ENCODE assay signal across 19 mouse cellular contexts in the genomic region with DNA sequence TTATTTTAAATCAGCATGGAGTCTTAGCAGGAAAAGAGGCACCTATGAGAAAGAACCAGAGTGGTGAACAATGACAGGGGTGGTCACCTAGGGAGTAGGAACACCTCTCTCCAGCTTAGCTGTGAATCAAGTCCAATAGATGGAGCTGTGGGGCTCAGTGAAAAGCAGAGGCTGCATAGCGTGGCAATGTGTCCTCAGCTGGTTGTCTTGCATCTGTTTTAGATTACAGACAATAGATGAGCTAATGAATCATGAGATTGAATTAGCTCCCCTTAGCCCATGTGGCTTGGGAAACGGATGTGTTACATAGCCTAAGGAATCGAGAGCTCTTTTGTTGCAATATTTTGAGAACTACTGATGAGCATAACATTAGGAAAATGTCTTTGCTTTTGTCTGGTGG. TPM values are rescaled to one million over a fixed set of nuclear protein-coding genes. Genes with fewer than 3 reads are reported as not detected.
DNase-seq lines count a peak whose midpoint lies in the region; ATAC-seq and TF ChIP-seq lines count a peak whose summit lies in the region.
"Had no signal": no experiment of that assay in that cellular context is flagged by ENCODE, and none has a peak within 500 bp of the region (broad histone marks: within the 10 kb centered on the region; RNA-seq: fewer than 3 reads in every experiment).

No protein-coding gene starts in this region.

- intact Hi-C loops in gastrocnemius, adult 2 months (cut with DNase I), result no loop called here

- DNase-seq in gastrocnemius, adult 2 months, result no peak
- DNase-seq in gastrocnemius, adult 8-10 months (ENCODE audit: low spot score in 2 of 2), result no peak
- DNase-seq in midbrain, postnatal 0 days (ENCODE audit: low spot score), result peak; percentile 26
- DNase-seq in adipocyte (ENCODE audit: low spot score), result peak; percentile 27
- no peak for DNase-seq in stomach, postnatal 0 days (ENCODE audit: low spot score)
- no peak for DNase-seq in kidney, postnatal 25 days
- DNase-seq: cerebellum, postnatal 10 days; kidney, adult 8-10 months; kidney, postnatal 14 days; right cerebral cortex, postnatal 4 days; thymus, postnatal 14 days had no signal

- no peaks in the 10 kb centered on the region for H3K36me3 ChIP-seq in midbrain, postnatal 0 days (ENCODE audit: insufficient read depth, low read length)
- H3K36me3 ChIP-seq in midbrain, embryonic 13.5 days, result no peaks in the 10 kb centered on the region
- no peaks in the 10 kb centered on the region for H3K36me3 ChIP-seq in stomach, postnatal 0 days (ENCODE audit: control insufficient read depth, insufficient read depth, low read length)
- H3K36me3 ChIP-seq: G1E; heart, embryonic 12.5 days; limb, embryonic 15.5 days; liver, embryonic 15.5 days; midbrain, embryonic 12.5 days had no signal

- no peak overlapping the region for H3K4me2 ChIP-seq in midbrain, postnatal 0 days (ENCODE audit: low read depth, low read length, poor library complexity, severe bottlenecking)
- no peak overlapping the region for H3K4me2 ChIP-seq in midbrain, embryonic 13.5 days (replicated peaks)
- H3K4me2 ChIP-seq in stomach, postnatal 0 days (replicated peaks; ENCODE audit: low read depth), result no peak overlapping the region
- H3K4me2 ChIP-seq: heart, embryonic 12.5 days; limb, embryonic 15.5 days; liver, embryonic 15.5 days; midbrain, embryonic 12.5 days had no signal

- H3K9me3 ChIP-seq in midbrain, postnatal 0 days (ENCODE audit: low read length), result no peaks in the 10 kb centered on the region
- H3K9me3 ChIP-seq in midbrain, embryonic 13.5 days, result 0 out of 2 replicates have a peak, but pooled peaks cover 2% of the 10 kb centered on the region
- no peaks in the 10 kb centered on the region for H3K9me3 ChIP-seq in stomach, postnatal 0 days (ENCODE audit: control insufficient read depth, low read length)
- H3K9me3 ChIP-seq: G1E; heart, embryonic 12.5 days; limb, embryonic 15.5 days; liver, embryonic 15.5 days; midbrain, embryonic 12.5 days had no signal

- peak; percentile 3; the same call in 1 of the 2 replicates for TF ChIP-seq CTCF in gastrocnemius, adult 2 months (IDR thresholded peaks at IDR 0.05)
- no peak for TF ChIP-seq CTCF in midbrain, postnatal 0 days (IDR thresholded peaks at IDR 0.05)
- TF ChIP-seq CTCF in stomach, postnatal 0 days (IDR thresholded peaks at IDR 0.05; ENCODE audit: low read depth), result 0 out of 2 replicates have a peak, but pooled peaks have one; percentile 15

- TF ChIP-seq EP300 in stomach, postnatal 0 days (optimal IDR thresholded peaks at IDR 0.05), result no peak

- no peak overlapping the region for H3K27ac ChIP-seq in gastrocnemius, adult 2 months
- H3K27ac ChIP-seq in midbrain, postnatal 0 days (ENCODE audit: low read depth, low read length), result no peak overlapping the region
- no peak overlapping the region for H3K27ac ChIP-seq in midbrain, embryonic 13.5 days
- no peak overlapping the region for H3K27ac ChIP-seq in stomach, postnatal 0 days (replicated peaks)
- H3K27ac ChIP-seq: limb, embryonic 15.5 days; liver, embryonic 15.5 days; midbrain, embryonic 12.5 days had no signal

- 68% methylated on average over 3 of the region's 3 CpGs for WGBS in midbrain, postnatal 0 days
- WGBS in midbrain, embryonic 13.5 days, result 74% methylated on average over 3 of the region's 3 CpGs
- 60% methylated on average over 3 of the region's 3 CpGs for WGBS in stomach, postnatal 0 days

- no peaks in the 10 kb centered on the region for H3K27me3 ChIP-seq in midbrain, postnatal 0 days (ENCODE audit: insufficient read depth, low read length)
- no peaks in the 10 kb centered on the region for H3K27me3 ChIP-seq in midbrain, embryonic 13.5 days
- H3K27me3 ChIP-seq in stomach, postnatal 0 days (ENCODE audit: control insufficient read depth, insufficient read depth, low read length), result no peaks in the 10 kb centered on the region
- H3K27me3 ChIP-seq: heart, embryonic 12.5 days; limb, embryonic 15.5 days; liver, embryonic 15.5 days; midbrain, embryonic 12.5 days had no signal

- no peak overlapping the region for H3K9ac ChIP-seq in midbrain, postnatal 0 days (replicated peaks; ENCODE audit: low read length, poor library complexity, severe bottlenecking)
- no peak overlapping the region for H3K9ac ChIP-seq in midbrain, embryonic 13.5 days (replicated peaks)
- H3K9ac ChIP-seq in stomach, postnatal 0 days (ENCODE audit: low read length), result no peak overlapping the region
- H3K9ac ChIP-seq: heart, embryonic 12.5 days; limb, embryonic 15.5 days; liver, embryonic 15.5 days; midbrain, embryonic 12.5 days had no signal

- H3K4me1 ChIP-seq in midbrain, postnatal 0 days (ENCODE audit: insufficient read depth, low read length), result no peaks in the 10 kb centered on the region
- H3K4me1 ChIP-seq in midbrain, embryonic 13.5 days (replicated peaks), result no peaks in the 10 kb centered on the region
- no peaks in the 10 kb centered on the region for H3K4me1 ChIP-seq in stomach, postnatal 0 days (replicated peaks; ENCODE audit: control insufficient read depth, insufficient read depth)
- H3K4me1 ChIP-seq: heart, embryonic 12.5 days; limb, embryonic 15.5 days; liver, embryonic 15.5 days; midbrain, embryonic 12.5 days had no signal

- no peak overlapping the region for H3K4me3 ChIP-seq in gastrocnemius, adult 2 months
- H3K4me3 ChIP-seq in midbrain, postnatal 0 days (ENCODE audit: low read depth, low read length), result no peak overlapping the region
- no peak overlapping the region for H3K4me3 ChIP-seq in midbrain, embryonic 13.5 days (replicated peaks)
- no peak overlapping the region for H3K4me3 ChIP-seq in stomach, postnatal 0 days (ENCODE audit: low read depth, low read length)
- H3K4me3 ChIP-seq: heart, embryonic 12.5 days; limb, embryonic 15.5 days; liver, embryonic 15.5 days; midbrain, embryonic 12.5 days; myocyte had no signal

- ATAC-seq in midbrain, postnatal 0 days (ENCODE audit: low FRiP score), result no peak
- no peak for ATAC-seq in midbrain, embryonic 13.5 days
- no peak for ATAC-seq in stomach, postnatal 0 days (ENCODE audit: low FRiP score, low TSS enrichment)
- ATAC-seq: forebrain, embryonic 14.5 days had no signal

RNA-seq across cellular contexts. Expression of gene Tars, which starts 43.6 kb away (rescaled TPM):
- 10 to 100 TPM; 29.2 to 36.3 TPM for total RNA-seq in gastrocnemius, adult 2 months (2021)
- 10 to 100 TPM; 26.8 to 38.4 (median 35.0) TPM for total RNA-seq in gastrocnemius, adult 8-10 months (2022)
- 27.6 and 31.0 TPM in 2 replicates for total RNA-seq in midbrain, postnatal 0 days (2014; rRNA removed)
- polyA plus RNA-seq in midbrain, postnatal 0 days (2015; fragmentation: Nextera tagmentation; extraction: Ambion mirVana), result 33.6 and 35.2 TPM in 2 replicates
- 54.6 and 56.2 TPM in 2 replicates for polyA plus RNA-seq in midbrain, embryonic 13.5 days (2015; fragmentation: Nextera tagmentation; extraction: Ambion mirVana)
- polyA plus RNA-seq in stomach, postnatal 0 days (2015; fragmentation: Nextera tagmentation; extraction: Ambion mirVana), result 37.0 and 39.8 TPM in 2 replicates

Comparison
In these comparisons a context has a peak if more than half of its experiments do, and no peak if none do; other contexts are left out.
1. DNase-seq: peak in midbrain, postnatal 0 days (single experiment) and adipocyte (single experiment); none in gastrocnemius, adult 2 months (single experiment), gastrocnemius, adult 8-10 months (0 of 2), stomach, postnatal 0 days (single experiment) and kidney, postnatal 25 days (0 of 2).